Mouse (Mus musculus): ENCODE data around the gene Dnmt3c. TPM values are rescaled to one million over a fixed set of nuclear protein-coding genes. Genes with fewer than 3 reads are reported as not detected.
"Not testable (repeated sequence)": the region's sequence is repeated elsewhere in the genome, so short reads cannot be mapped to it uniquely, and the experiment has no call there.

Dnmt3c gene
- polyA plus RNA-seq, 1 experiment: not detected

- Histone ChIP-seq H3K27me3 (ENCODE audit: control insufficient read depth, insufficient read depth, insufficient read length) (no peaks in the 10 kb centered on the region), H3K79me2 (ENCODE audit: control insufficient read depth, insufficient read depth) (no peaks in the 10 kb centered on the region), H3K4me2 (ENCODE audit: low read depth) (no peak overlapping the region), H3ac (ENCODE audit: control insufficient read depth, insufficient read length) (no peak overlapping the region), H3K4me3 (no peak overlapping the region), H3K36me3 (ENCODE audit: control insufficient read depth, insufficient read depth) (no peaks in the 10 kb centered on the region)
- TF ChIP-seq TCF3 (IDR thresholded peaks at IDR 0.05; ENCODE audit: insufficient read length, low read depth) (no peak), POLR2AphosphoS2 (IDR thresholded peaks at IDR 0.05; ENCODE audit: insufficient read length, low read depth) (no peak), REST (IDR thresholded peaks at IDR 0.05; ENCODE audit: insufficient read depth, insufficient read length) (no peak), MAX (IDR thresholded peaks at IDR 0.05; ENCODE audit: low read depth) (no peak), MYOD1 (IDR thresholded peaks at IDR 0.05; ENCODE audit: control insufficient read depth in 1 of 3, insufficient read length in 2 of 3, low read depth in 2 of 3) (no peak), SRF (IDR thresholded peaks at IDR 0.05; ENCODE audit: control insufficient read depth, insufficient read length, low read depth) (no peak), E2F4 (IDR thresholded peaks at IDR 0.05; ENCODE audit: insufficient read depth) (no peak), CEBPB (IDR thresholded peaks at IDR 0.05; ENCODE audit: insufficient read depth, poor library complexity, severe bottlenecking) (no peak), TCF12 (IDR thresholded peaks at IDR 0.05; ENCODE audit: insufficient read depth, poor library complexity, severe bottlenecking) (no peak), POLR2A (IDR thresholded peaks at IDR 0.05; ENCODE audit: insufficient read length, low read depth) (no peak), USF1 (IDR thresholded peaks at IDR 0.05; ENCODE audit: low read depth) (no peak), MYOG (IDR thresholded peaks at IDR 0.05; ENCODE audit: control insufficient read depth in 1 of 3, insufficient read depth in 1 of 3, insufficient read length in 2 of 3, low read depth in 2 of 3) (no peak)
Observed at GRCm38 (mm10) chr2:153651681-153652080, 44.8 kb upstream of the Dnmt3c start.

GRCm38 (mm10) chr2:153657659-153658058, 38.8 kb upstream of the Dnmt3c start:
- H3K4me2 ChIP-seq (ENCODE audit: low read depth); H3K4me3 ChIP-seq; H3K79me2 ChIP-seq (ENCODE audit: control insufficient read depth, insufficient read depth); H3K36me3 ChIP-seq (ENCODE audit: control insufficient read depth, insufficient read depth); H3K27me3 ChIP-seq (ENCODE audit: control insufficient read depth, insufficient read depth, insufficient read length); H3ac ChIP-seq (ENCODE audit: control insufficient read depth, insufficient read length): not testable (repeated sequence)

- H3K27me3 ChIP-seq (ENCODE audit: control insufficient read depth, insufficient read depth, insufficient read length): no peaks in the 10 kb centered on the region
- H3ac ChIP-seq (ENCODE audit: control insufficient read depth, insufficient read length): no peak overlapping the region
- no peaks in the 10 kb centered on the region for H3K79me2 ChIP-seq (ENCODE audit: control insufficient read depth, insufficient read depth)
- no peak overlapping the region for H3K4me3 ChIP-seq
- H3K4me2 ChIP-seq (ENCODE audit: low read depth): no peak overlapping the region
- no peaks in the 10 kb centered on the region for H3K36me3 ChIP-seq (ENCODE audit: control insufficient read depth, insufficient read depth)
- TF ChIP-seq POLR2AphosphoS2 (IDR thresholded peaks at IDR 0.05; ENCODE audit: insufficient read length, low read depth): no peak
- no peak for TF ChIP-seq REST (IDR thresholded peaks at IDR 0.05; ENCODE audit: insufficient read depth, insufficient read length)
- no peak for TF ChIP-seq CEBPB (IDR thresholded peaks at IDR 0.05; ENCODE audit: insufficient read depth, poor library complexity, severe bottlenecking)
- no peak for TF ChIP-seq POLR2A (IDR thresholded peaks at IDR 0.05; ENCODE audit: insufficient read length, low read depth)
- TF ChIP-seq E2F4 (IDR thresholded peaks at IDR 0.05; ENCODE audit: insufficient read depth): no peak
- TF ChIP-seq TCF12 (IDR thresholded peaks at IDR 0.05; ENCODE audit: insufficient read depth, poor library complexity, severe bottlenecking): no peak
- no peak for TF ChIP-seq MYOG (IDR thresholded peaks at IDR 0.05; ENCODE audit: control insufficient read depth in 1 of 3, insufficient read depth in 1 of 3, insufficient read length in 2 of 3, low read depth in 2 of 3)
- no peak for TF ChIP-seq TCF3 (IDR thresholded peaks at IDR 0.05; ENCODE audit: insufficient read length, low read depth)
- no peak for TF ChIP-seq SRF (IDR thresholded peaks at IDR 0.05; ENCODE audit: control insufficient read depth, insufficient read length, low read depth)
- no peak for TF ChIP-seq MYOD1 (IDR thresholded peaks at IDR 0.05; ENCODE audit: control insufficient read depth in 1 of 3, insufficient read length in 2 of 3, low read depth in 2 of 3)
- TF ChIP-seq USF1 (IDR thresholded peaks at IDR 0.05; ENCODE audit: low read depth): no peak
- TF ChIP-seq MAX (IDR thresholded peaks at IDR 0.05; ENCODE audit: low read depth): no peak
Observed at GRCm38 (mm10) chr2:153660616-153661015, 35.8 kb upstream of the Dnmt3c start.

- no peak overlapping the region for H3K4me3 ChIP-seq
- H3K79me2 ChIP-seq (ENCODE audit: control insufficient read depth, insufficient read depth): no peaks in the 10 kb centered on the region
- no peak overlapping the region for H3ac ChIP-seq (ENCODE audit: control insufficient read depth, insufficient read length)
- H3K4me2 ChIP-seq (ENCODE audit: low read depth): no peak overlapping the region
- no peaks in the 10 kb centered on the region for H3K27me3 ChIP-seq (ENCODE audit: control insufficient read depth, insufficient read depth, insufficient read length)
- no peak for TF ChIP-seq POLR2AphosphoS2 (IDR thresholded peaks at IDR 0.05; ENCODE audit: insufficient read length, low read depth)
- H3K36me3 ChIP-seq (ENCODE audit: control insufficient read depth, insufficient read depth): no peaks in the 10 kb centered on the region
Observed at GRCm38 (mm10) chr2:153665401-153665800, 31.1 kb upstream of the Dnmt3c start.

GRCm38 (mm10) chr2:153668754-153669376, 27.6 kb upstream of the Dnmt3c start:
- Histone ChIP-seq H3K79me2 (ENCODE audit: control insufficient read depth, insufficient read depth) (no peaks in the 10 kb centered on the region), H3K36me3 (ENCODE audit: control insufficient read depth, insufficient read depth) (no peaks in the 10 kb centered on the region), H3K4me2 (ENCODE audit: low read depth) (no peak overlapping the region), H3K4me3 (no peak overlapping the region), H3K27me3 (ENCODE audit: control insufficient read depth, insufficient read depth, insufficient read length) (no peaks in the 10 kb centered on the region), H3ac (ENCODE audit: control insufficient read depth, insufficient read length) (no peak overlapping the region)
- TF ChIP-seq CEBPB (IDR thresholded peaks at IDR 0.05; ENCODE audit: insufficient read depth, poor library complexity, severe bottlenecking) (no peak), POLR2AphosphoS2 (IDR thresholded peaks at IDR 0.05; ENCODE audit: insufficient read length, low read depth) (no peak), MYOG (IDR thresholded peaks at IDR 0.05; ENCODE audit: control insufficient read depth in 1 of 3, insufficient read depth in 1 of 3, insufficient read length in 2 of 3, low read depth in 2 of 3) (no peak), E2F4 (IDR thresholded peaks at IDR 0.05; ENCODE audit: insufficient read depth) (no peak), MYOD1 (IDR thresholded peaks at IDR 0.05; ENCODE audit: control insufficient read depth in 1 of 3, insufficient read length in 2 of 3, low read depth in 2 of 3) (no peak), MAX (IDR thresholded peaks at IDR 0.05; ENCODE audit: low read depth) (no peak), TCF3 (IDR thresholded peaks at IDR 0.05; ENCODE audit: insufficient read length, low read depth) (no peak), TCF12 (IDR thresholded peaks at IDR 0.05; ENCODE audit: insufficient read depth, poor library complexity, severe bottlenecking) (no peak), SRF (IDR thresholded peaks at IDR 0.05; ENCODE audit: control insufficient read depth, insufficient read length, low read depth) (no peak), REST (IDR thresholded peaks at IDR 0.05; ENCODE audit: insufficient read depth, insufficient read length) (no peak)

All from myocyte (in vitro differentiated cells).